Mouse (Mus musculus) heart, embryonic 12.5 days (tissue): ENCODE results near the gene Caln1. TPM values are rescaled to one million over a fixed set of nuclear protein-coding genes. Genes with fewer than 3 reads are reported as not detected.
"Not testable (repeated sequence)": the region's sequence is repeated elsewhere in the genome, so short reads cannot be mapped to it uniquely, and the experiment has no call there.

ENCODE experiments used
- ATAC-seq: fragments of 200-750 bp; cut with Nextera tagmentation; 2 replicates; pipeline ENCODE4 v1.8.0; 2017; ENCODE audit warnings: moderate TSS enrichment, moderate library complexity; ENCODE audit not compliant: insufficient number of reproducible peaks, low FRiP score
- H3K27ac ChIP-seq: fragments of 300-500 bp; sonication (generic); 2 replicates; pipeline ENCODE4 v1.5.1; 2016; ENCODE audit warnings: mild to moderate bottlenecking, moderate library complexity; ENCODE audit not compliant: poor library complexity, severe bottlenecking
- H3K27me3 ChIP-seq: fragments of 300-500 bp; sonication (generic); replicated peaks from 2 replicates; pipeline ENCODE4 v1.6.1; 2016; ENCODE audit warnings: mild to moderate bottlenecking, moderate library complexity
- H3K36me3 ChIP-seq: fragments of 300-500 bp; sonication (generic); 2 replicates; pipeline ENCODE4 v1.6.1; 2016; ENCODE audit warnings: mild to moderate bottlenecking, moderate library complexity
- H3K4me1 ChIP-seq: fragments of 300-500 bp; sonication (generic); replicated peaks from 2 replicates; pipeline ENCODE4 v1.6.1; 2016; ENCODE audit warnings: mild to moderate bottlenecking
- H3K4me2 ChIP-seq: fragments of 300-500 bp; sonication (generic); 2 replicates; pipeline ENCODE4 v1.6.1; 2016; ENCODE audit warnings: mild to moderate bottlenecking, moderate library complexity
- H3K4me3 ChIP-seq: fragments of 300-500 bp; sonication (generic); 2 replicates; pipeline ENCODE4 v1.5.1; 2016; ENCODE audit warnings: mild to moderate bottlenecking
- H3K9ac ChIP-seq: fragments of 300-500 bp; sonication (generic); 2 replicates; pipeline ENCODE4 v1.6.1; 2016; ENCODE audit warnings: mild to moderate bottlenecking, moderate library complexity
- H3K9me3 ChIP-seq: fragments of 300-500 bp; sonication (generic); replicated peaks from 2 replicates; pipeline ENCODE4 v1.6.1; 2016; ENCODE audit warnings: mild to moderate bottlenecking, moderate library complexity
- WGBS: fragments of 180-500 bp; shearing (Covaris S2); methylation state at CpG from one replicate; pipeline ENCODE4 v1.1.7; 2016; 5-methylcytosine and 5-hydroxymethylcytosine counted together
- polyA plus RNA-seq: library from polyadenylated mRNA; unstranded; fragments of >200 nt; fragmentation: Nextera tagmentation; extraction: Ambion mirVana; gene quantifications from 2 replicates; pipeline ENCODE4 v1.2.1, GENCODE M21; 2016

The Caln1 gene
- polyA plus RNA-seq, 1 experiment from 2014 or later, result 0.03 TPM

DNA sequence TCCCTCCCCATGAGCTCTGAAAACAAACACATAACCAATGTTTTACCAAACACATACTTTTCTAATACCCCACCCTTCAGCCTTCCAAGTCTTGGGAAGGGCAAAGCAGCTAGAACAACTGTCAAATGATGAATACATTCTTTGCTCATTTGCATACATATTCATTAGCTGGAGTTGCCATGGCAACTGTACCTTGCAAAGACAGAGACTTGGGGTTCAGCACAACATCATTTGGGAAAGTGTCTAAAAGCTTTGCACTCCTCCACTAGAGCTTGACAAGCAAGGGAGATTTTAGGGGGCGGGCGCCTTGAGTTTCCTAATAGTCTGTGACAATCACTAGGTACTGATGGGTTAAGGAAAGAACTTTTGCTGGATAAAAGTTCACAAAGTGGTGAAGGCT is 258.5 kb downstream of the Caln1 start:
- H3K9ac ChIP-seq, result no peak overlapping the region
- no peaks in the 10 kb centered on the region for H3K4me1 ChIP-seq
- no peaks in the 10 kb centered on the region for H3K27me3 ChIP-seq
- H3K9me3 ChIP-seq, result peaks cover 3% of the 10 kb centered on the region; the same call in 1 of the 2 replicates
- ATAC-seq, result no peak
- no peak overlapping the region for H3K4me3 ChIP-seq
- H3K36me3 ChIP-seq, result no peaks in the 10 kb centered on the region
- no peak overlapping the region for H3K27ac ChIP-seq
- 89% methylated on average over 2 of the region's 2 CpGs for WGBS
- no peak overlapping the region for H3K4me2 ChIP-seq

DNA sequence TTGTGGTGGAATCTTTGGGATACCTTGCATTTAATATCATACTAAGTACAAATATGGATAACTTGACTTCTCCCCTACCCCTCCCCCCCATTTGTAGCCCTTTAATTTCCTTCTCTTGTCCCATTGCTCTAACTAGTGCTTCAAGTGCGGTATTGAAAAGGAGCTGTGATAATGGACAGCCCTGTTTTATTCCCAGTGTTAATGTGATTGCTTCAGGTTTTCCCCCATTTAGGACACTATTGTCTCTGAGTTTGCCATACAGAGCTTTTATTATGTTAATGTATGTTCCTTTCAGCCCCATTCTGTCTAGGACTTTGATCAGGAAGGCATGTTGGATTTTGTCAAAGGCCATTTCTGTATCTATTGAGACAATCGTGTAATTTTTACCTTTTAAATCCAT is 266.1 kb downstream of the Caln1 start:
- H3K9me3 ChIP-seq, result no peaks in the 10 kb centered on the region
- 75% methylated on average over 2 of the region's 2 CpGs for WGBS
- no peak overlapping the region for H3K9ac ChIP-seq
- H3K4me1 ChIP-seq, result no peaks in the 10 kb centered on the region
- H3K27ac ChIP-seq, result no peak overlapping the region
- H3K27me3 ChIP-seq, result no peaks in the 10 kb centered on the region
- H3K4me3 ChIP-seq, result no peak overlapping the region
- no peak overlapping the region for H3K4me2 ChIP-seq
- no peak for ATAC-seq
- H3K36me3 ChIP-seq, result no peaks in the 10 kb centered on the region

DNA sequence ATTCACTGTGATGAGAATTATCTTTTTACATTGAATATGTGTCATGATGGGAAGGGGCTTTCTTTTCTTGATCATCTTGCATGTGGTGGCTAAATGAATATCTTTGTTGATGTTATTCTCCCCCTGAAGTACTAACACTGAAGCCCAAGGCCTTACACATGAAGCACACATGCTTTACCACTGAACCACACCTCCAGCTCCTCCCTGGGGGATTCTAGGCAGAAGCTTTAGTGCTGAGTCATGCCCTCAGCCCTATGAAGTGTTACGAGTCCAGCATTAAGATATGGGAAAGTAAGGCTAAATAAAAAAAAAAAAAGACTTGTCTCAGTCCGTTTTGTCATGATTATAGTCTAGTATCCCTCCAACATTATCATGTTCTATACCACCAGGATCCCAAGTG is 272.6 kb downstream of the Caln1 start:
- no peak for ATAC-seq
- H3K27ac ChIP-seq, result no peak overlapping the region
- 51% methylated on average over 2 of the region's 2 CpGs for WGBS
- H3K9me3 ChIP-seq, result 0 out of 2 replicates have a peak, but pooled peaks cover 3% of the 10 kb centered on the region
- no peaks in the 10 kb centered on the region for H3K27me3 ChIP-seq
- no peaks in the 10 kb centered on the region for H3K4me1 ChIP-seq
- H3K4me2 ChIP-seq, result no peak overlapping the region
- H3K36me3 ChIP-seq, result no peaks in the 10 kb centered on the region
- H3K9ac ChIP-seq, result no peak overlapping the region
- H3K4me3 ChIP-seq, result no peak overlapping the region

DNA sequence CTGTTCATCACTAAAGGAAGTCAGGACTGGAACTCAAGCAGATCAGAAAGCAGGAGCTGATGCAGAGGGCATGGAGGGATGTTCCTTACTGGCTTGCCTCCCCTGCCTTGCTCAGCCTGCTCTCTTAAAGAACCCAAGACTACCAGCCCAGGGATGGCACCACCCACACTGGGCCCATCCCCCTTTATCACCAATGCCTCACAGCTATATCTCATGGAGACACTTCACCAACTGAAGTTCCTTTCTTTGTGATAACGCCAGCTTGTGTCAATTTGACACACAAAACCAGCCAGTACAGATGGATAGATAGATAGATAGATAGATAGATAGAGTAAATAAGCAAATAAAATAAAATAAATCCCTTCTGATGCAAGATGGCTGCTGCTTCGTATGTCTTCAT is 276.9 kb downstream of the Caln1 start:
- WGBS, result 63% methylated on average over 2 of the region's 2 CpGs

DNA sequence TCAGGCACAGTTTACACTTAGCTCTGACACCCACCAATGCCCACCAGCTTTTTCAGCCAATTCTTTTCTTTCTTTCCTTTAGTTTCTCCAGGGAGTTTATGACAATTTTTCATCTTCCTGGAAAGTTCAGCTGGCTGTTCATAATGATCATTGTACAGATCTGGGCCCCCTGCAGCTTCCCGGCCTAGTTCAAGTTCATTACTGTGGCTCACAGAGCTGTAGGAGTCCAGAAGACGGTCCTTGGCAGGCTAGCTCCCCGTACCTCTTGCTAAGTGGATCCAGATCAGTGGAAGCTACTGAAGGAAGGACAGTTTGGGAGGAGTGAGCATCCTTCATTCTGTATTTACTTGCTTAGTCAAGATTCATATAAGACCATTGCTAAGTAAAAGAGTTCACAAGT is 288.9 kb downstream of the Caln1 start:
- H3K27me3 ChIP-seq, result no peaks in the 10 kb centered on the region
- H3K9me3 ChIP-seq, result no peaks in the 10 kb centered on the region
- H3K27ac ChIP-seq, result no peak overlapping the region
- ATAC-seq, result no peak
- H3K36me3 ChIP-seq, result no peaks in the 10 kb centered on the region
- 72% methylated on average over 3 of the region's 3 CpGs for WGBS
- no peak overlapping the region for H3K9ac ChIP-seq
- H3K4me2 ChIP-seq, result no peak overlapping the region
- no peak overlapping the region for H3K4me3 ChIP-seq
- H3K4me1 ChIP-seq, result no peaks in the 10 kb centered on the region

More for the DNA sequence above, 276.9 kb downstream of the Caln1 start:
- not testable (repeated sequence) for H3K4me3 ChIP-seq, H3K27ac ChIP-seq, H3K27me3 ChIP-seq, H3K9me3 ChIP-seq, H3K36me3 ChIP-seq, ATAC-seq, H3K4me1 ChIP-seq, H3K9ac ChIP-seq, H3K4me2 ChIP-seq

DNA sequence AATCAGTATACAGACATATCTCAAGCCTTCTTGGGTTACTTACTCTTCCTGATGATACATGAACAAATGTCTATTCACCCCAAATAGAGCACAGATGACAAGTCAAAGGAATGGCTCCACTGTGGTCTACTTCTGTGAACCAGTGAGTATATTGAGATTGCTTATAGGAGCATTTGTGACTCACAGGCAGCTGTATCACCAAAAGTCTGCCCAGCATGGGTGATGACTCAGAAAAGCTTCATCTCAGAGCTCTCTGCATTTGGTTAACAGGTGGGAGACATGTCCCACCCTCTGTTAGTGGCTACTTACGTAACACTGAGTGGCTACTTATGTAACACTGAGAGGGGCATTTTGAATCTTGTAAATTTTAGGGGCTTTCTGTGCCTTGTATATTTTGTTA is 296.8 kb downstream of the Caln1 start:
- Histone ChIP-seq H3K4me2 (no peak overlapping the region), H3K9me3 (no peaks in the 10 kb centered on the region), H3K4me1 (no peaks in the 10 kb centered on the region), H3K9ac (no peak overlapping the region), H3K4me3 (no peak overlapping the region), H3K27me3 (no peaks in the 10 kb centered on the region), H3K27ac (no peak overlapping the region), H3K36me3 (no peaks in the 10 kb centered on the region)
- no peak for ATAC-seq
- 68% methylated on average over 1 of the region's 1 CpGs for WGBS

DNA sequence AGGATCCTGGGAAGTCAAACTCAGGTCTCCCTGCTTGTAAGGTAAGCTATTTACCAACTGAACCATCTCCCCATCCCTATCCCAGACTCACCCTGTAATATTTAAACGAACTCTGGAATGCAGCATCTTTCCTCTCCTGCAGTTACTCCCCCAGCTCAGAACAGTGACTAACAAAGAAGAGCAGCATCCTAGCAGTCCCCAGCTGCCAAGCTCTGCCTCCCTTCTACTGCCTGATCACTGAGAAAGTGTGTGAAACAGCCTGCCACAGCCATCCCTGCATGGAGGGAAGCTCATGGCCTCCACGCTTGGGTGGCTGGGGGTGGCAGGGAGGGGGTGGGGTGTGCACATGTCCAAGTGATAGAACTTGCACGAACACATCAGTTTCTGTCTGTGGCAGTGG is 303.3 kb downstream of the Caln1 start:
- H3K4me1 ChIP-seq, result no peaks in the 10 kb centered on the region
- H3K4me3 ChIP-seq, result no peak overlapping the region
- H3K4me2 ChIP-seq, result no peak overlapping the region
- H3K36me3 ChIP-seq, result no peaks in the 10 kb centered on the region
- WGBS, result 47% methylated on average over 3 of the region's 3 CpGs
- no peak overlapping the region for H3K9ac ChIP-seq
- no peak overlapping the region for H3K27ac ChIP-seq
- no peak for ATAC-seq
- 0 out of 2 replicates have a peak, but pooled peaks cover 5% of the 10 kb centered on the region for H3K9me3 ChIP-seq
- no peaks in the 10 kb centered on the region for H3K27me3 ChIP-seq

DNA sequence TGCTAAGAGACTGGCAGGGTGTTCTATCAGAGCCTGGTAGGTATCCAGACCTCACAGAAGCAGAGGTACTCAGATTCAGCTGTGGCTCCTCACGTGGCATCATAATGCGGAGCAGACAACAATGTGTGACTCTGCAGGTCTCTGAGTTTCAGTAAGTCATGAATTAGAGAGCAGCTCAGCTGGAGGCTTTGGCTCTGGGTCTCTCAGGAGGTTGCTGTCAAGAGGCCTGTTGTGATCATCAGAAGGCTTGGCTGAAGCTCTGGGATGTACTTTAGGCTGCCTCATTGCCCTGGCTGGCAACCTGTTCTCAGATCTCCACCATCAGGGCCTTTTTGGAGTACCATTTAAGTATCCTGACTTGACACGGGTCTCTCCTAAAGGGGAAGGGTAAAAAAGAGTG is 303.8 kb downstream of the Caln1 start:
- WGBS, result 68% methylated on average over 3 of the region's 3 CpGs
- no peaks in the 10 kb centered on the region for H3K27me3 ChIP-seq
- H3K4me3 ChIP-seq, result no peak overlapping the region
- no peak for ATAC-seq
- no peaks in the 10 kb centered on the region for H3K36me3 ChIP-seq
- H3K27ac ChIP-seq, result no peak overlapping the region
- 0 out of 2 replicates have a peak, but pooled peaks cover 5% of the 10 kb centered on the region for H3K9me3 ChIP-seq
- H3K4me2 ChIP-seq, result no peak overlapping the region
- no peak overlapping the region for H3K9ac ChIP-seq
- H3K4me1 ChIP-seq, result no peaks in the 10 kb centered on the region

DNA sequence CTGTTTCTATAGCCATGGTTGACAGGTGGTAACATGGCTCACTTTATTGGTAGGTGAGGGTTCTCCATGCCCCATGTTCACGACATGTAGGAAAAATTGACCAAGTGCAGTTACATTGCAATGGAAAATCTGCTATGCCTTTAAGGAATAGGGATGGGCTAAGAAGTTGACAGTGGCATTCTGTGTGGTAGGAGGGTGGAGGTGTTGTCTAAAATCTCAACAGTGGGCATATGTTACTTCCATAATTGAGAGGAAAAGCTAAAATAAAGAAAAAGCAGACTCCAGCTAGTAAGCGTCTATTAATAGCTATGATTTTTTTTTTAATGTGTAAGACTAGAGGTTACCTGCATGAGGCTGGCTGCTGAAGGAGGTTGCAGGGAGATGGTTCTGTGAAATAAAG is 308.6 kb downstream of the Caln1 start:
- H3K36me3 ChIP-seq, result no peaks in the 10 kb centered on the region
- H3K4me1 ChIP-seq, result no peaks in the 10 kb centered on the region
- H3K9ac ChIP-seq, result no peak overlapping the region
- H3K27ac ChIP-seq, result no peak overlapping the region
- H3K9me3 ChIP-seq, result no peaks in the 10 kb centered on the region
- 78% methylated on average over 2 of the region's 2 CpGs for WGBS
- H3K4me3 ChIP-seq, result no peak overlapping the region
- H3K27me3 ChIP-seq, result no peaks in the 10 kb centered on the region
- no peak overlapping the region for H3K4me2 ChIP-seq
- no peak for ATAC-seq

DNA sequence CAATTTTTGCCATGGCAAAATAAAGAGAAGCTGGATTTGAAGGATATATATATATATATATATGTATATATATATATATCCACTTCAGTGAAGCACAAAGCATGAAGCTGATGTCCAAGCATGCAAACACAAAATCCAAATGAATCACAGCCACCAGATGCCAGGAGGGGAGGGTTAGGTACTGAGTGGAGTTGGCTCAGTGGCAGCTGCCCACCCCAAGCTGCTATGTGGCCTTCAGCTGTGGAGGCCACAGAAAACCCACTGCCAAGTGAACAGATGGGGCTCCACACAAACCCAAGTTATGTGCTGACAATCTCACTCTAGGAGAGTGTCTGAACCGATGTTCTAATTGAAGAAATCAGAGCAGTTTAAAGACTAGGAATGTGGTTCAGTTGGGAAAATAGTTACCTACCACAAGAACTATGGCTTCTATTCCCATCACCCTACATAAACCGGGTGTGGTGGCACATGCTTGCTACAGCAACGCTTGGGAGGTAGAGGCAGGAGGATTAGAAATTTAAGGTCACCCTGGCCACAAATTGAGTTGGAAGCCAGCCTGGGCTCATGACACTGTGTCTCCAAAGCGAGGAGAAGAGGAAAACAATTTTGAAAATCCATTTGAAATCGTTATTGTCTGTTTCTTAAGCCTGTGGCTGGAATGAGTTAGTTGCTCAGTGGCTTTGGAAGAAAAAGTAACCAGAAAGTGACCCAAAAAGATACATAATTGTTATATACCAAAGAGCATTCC is 316.8 kb downstream of the Caln1 start:
- H3K27me3 ChIP-seq, result no peaks in the 10 kb centered on the region
- peaks cover 7% of the 10 kb centered on the region; the same call in 1 of the 2 replicates for H3K4me1 ChIP-seq
- no peak overlapping the region for H3K4me3 ChIP-seq
- no peak overlapping the region for H3K9ac ChIP-seq
- WGBS, result 73% methylated on average over 5 of the region's 5 CpGs
- no peak overlapping the region for H3K4me2 ChIP-seq
- no peak overlapping the region for H3K27ac ChIP-seq
- H3K36me3 ChIP-seq, result no peaks in the 10 kb centered on the region
- no peak for ATAC-seq
- no peaks in the 10 kb centered on the region for H3K9me3 ChIP-seq

DNA sequence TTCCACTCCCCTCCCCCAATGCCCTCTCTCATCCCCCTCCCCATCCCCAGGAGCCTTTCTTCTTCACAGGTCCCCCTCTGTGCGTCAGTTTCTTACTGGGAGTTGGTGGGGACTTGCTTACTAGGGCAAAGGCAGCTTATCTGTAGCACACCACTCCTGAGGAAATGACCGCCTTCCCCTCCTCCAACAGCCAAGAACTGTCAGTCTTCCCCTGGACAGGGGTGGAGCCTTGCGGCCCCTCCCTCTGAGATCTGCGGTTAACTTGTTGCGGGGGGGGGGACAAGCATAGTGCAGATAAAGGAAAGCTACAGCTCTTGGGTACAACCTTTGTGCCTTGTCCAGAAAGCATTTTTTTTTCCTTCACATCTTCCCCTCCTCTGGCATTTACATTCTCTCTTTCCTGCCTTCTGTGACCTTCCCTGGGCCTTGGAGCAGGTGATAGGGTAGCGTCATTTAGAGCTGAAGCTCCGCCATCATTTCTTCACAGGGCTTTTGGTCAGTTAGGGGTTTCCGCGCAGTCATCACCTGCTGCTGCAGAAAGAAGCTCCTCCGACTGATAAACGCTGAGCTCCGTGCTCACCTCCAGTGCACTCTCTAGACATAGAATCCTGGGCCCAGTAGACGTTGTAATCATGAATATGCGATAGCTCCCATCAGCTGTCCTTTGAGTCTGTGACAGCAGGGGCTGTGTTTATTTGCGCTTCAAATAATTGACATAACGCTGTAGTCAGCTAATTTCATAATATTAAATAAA is 319.3 kb downstream of the Caln1 start:
- peak overlapping the region; percentile 47 for H3K4me2 ChIP-seq
- peaks cover 7% of the 10 kb centered on the region; the same call in 1 of the 2 replicates for H3K4me1 ChIP-seq

More for the DNA sequence above, 319.3 kb downstream of the Caln1 start:
- no peak overlapping the region for H3K27ac ChIP-seq
- H3K27me3 ChIP-seq, result no peaks in the 10 kb centered on the region
- H3K4me3 ChIP-seq, result no peak overlapping the region
- ATAC-seq, result peak; percentile 82
- H3K9me3 ChIP-seq, result peaks cover 3% of the 10 kb centered on the region; the same call in 1 of the 2 replicates
- H3K9ac ChIP-seq, result no peak overlapping the region
- 29% methylated on average over 16 of the region's 16 CpGs for WGBS
- no peaks in the 10 kb centered on the region for H3K36me3 ChIP-seq
